Mouse (Mus musculus): Measurements from ENCODE around the gene Cerk.

DNA sequence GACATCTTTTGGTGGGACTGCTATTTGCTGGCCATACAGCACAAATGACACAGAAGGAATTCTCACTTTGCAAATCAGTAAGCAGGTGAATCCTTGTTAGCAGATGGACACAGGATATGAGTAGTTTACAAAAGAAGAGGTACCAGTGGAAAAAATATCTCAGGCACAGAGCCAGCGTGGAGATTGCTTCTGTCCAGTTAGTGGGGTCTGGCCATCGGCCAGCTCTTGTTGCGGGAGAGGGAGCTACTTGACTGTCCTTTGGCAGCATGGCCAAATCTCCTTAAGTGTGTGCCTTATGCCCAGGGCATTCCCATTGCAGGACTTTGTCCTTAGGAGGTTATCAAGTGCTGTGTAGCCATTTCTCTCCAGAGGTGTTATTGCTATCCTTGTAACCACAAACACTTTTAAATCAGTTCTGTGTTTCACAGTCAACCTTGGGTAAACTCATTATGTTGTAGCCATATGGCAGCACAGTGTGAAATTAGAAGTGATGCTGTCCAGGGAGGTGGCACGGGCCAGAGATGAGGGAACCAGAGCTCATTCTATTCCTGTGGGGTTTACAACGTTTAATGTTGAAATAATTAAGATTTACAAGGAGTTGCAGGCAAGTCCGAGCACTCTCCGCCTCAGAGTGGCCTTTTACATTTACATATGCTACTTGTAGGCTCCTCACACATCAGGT lies 46.0 kb upstream of the Cerk start:
- TF ChIP-seq CTCF (IDR thresholded peaks at IDR 0.05; ENCODE audit: control insufficient read depth, insufficient read depth, insufficient replicate concordance, low read depth, low read length), result no peak
- no peak for TF ChIP-seq POLR2A (IDR thresholded peaks at IDR 0.05; ENCODE audit: control insufficient read depth, low read depth, low read length)
